Mouse (Mus musculus) adrenal gland, postnatal 4 days (tissue): ENCODE data around the gene Prpf40a. TPM values are rescaled to one million over a fixed set of nuclear protein-coding genes. Genes with fewer than 3 reads are reported as not detected.
A peak's percentile ranks its signal among the peaks of the same experiment; 100 is the strongest.

ENCODE experiments used
- DNase-seq, 2 experiments: peaks; one replicate each; pipeline ENCODE4 v3.0.0; 2021 to 2022; ENCODE audit warnings: low spot score in 2 of 2, mixed read lengths in 2 of 2
- long read RNA-seq, 2 experiments: library from polyadenylated mRNA; stranded (forward); transcript quantifications; one replicate each; pipeline ENCODE4 v2.0.0; 2021
- total RNA-seq, 2 experiments: library from RNA; stranded (reverse); gene quantifications; 2 replicates each; pipeline ENCODE4 v1.2.3; 2021

Prpf40a gene
- total RNA-seq: 100 to 1,000 TPM in 1 of 2 experiments, 10 to 100 TPM in 1; 89.8 to 102 TPM
- long read RNA-seq, experiment 1, partial matches to known transcripts: 5 of 6 reads
- long read RNA-seq, experiment 1, other reads (novel, unspliced or antisense): 1 of 6 reads
- long read RNA-seq, experiment 2, partial matches to known transcripts: 8 of 17 reads
- long read RNA-seq, experiment 2, other reads (novel, unspliced or antisense): 9 of 17 reads

- peak; percentile 99 for DNase-seq
Measured at GRCm38 (mm10) chr2:53190684-53191511, at the start of gene Prpf40a. Gene Prpf40a (minus strand): TSS chr2:53191284.

GRCm38 (mm10) chr2:53222242-53222641 is 31.2 kb upstream of the Prpf40a start:
- DNase-seq: no peak

- no peak for DNase-seq
Measured at GRCm38 (mm10) chr2:53213493-53213892, 22.4 kb upstream of the Prpf40a start.

- DNase-seq: no peak
Measured at GRCm38 (mm10) chr2:53206749-53207148, 15.7 kb upstream of the Prpf40a start.

- no peak for DNase-seq
Measured at GRCm38 (mm10) chr2:53204373-53205274, 13.5 kb upstream of the Prpf40a start.

- no peak for DNase-seq
Measured at GRCm38 (mm10) chr2:53200164-53200885, 9.2 kb upstream of the Prpf40a start.

- no peak for DNase-seq
Measured at GRCm38 (mm10) chr2:53199203-53199602, 8.1 kb upstream of the Prpf40a start.

GRCm38 (mm10) chr2:53196431-53196830 is 5.3 kb upstream of the Prpf40a start:
- no peak for DNase-seq

GRCm38 (mm10) chr2:53192386-53192785 is 1.3 kb upstream of the Prpf40a start:
- DNase-seq: no peak

GRCm38 (mm10) chr2:53191523-53192220 is 588 bp upstream of the Prpf40a start, which contains the start of gene Arl6ip6:
Gene Arl6ip6 (plus strand): TSS chr2:53191726.
- peak; percentile 98 to 100 for DNase-seq

- no peak for DNase-seq
Measured at GRCm38 (mm10) chr2:53189811-53190210, 1.3 kb downstream of the Prpf40a start.

GRCm38 (mm10) chr2:53179876-53180275 is 11.2 kb downstream of the Prpf40a start:
- no peak for DNase-seq

GRCm38 (mm10) chr2:53178966-53179365 is 12.1 kb downstream of the Prpf40a start:
- DNase-seq: no peak

- DNase-seq: no peak
Measured at GRCm38 (mm10) chr2:53173966-53174365, 17.1 kb downstream of the Prpf40a start.

- no peak for DNase-seq
Measured at GRCm38 (mm10) chr2:53146852-53147251, 44.2 kb downstream of the Prpf40a start.

GRCm38 (mm10) chr2:53131567-53131966 is 59.5 kb downstream of the Prpf40a start:
- DNase-seq: no peak

- DNase-seq: no peak
Measured at GRCm38 (mm10) chr2:53129070-53129469, 62.0 kb downstream of the Prpf40a start.

- DNase-seq: no peak
Measured at GRCm38 (mm10) chr2:53125998-53126397, 65.1 kb downstream of the Prpf40a start.

- no peak for DNase-seq
Measured at GRCm38 (mm10) chr2:53121797-53122196, 69.3 kb downstream of the Prpf40a start.

GRCm38 (mm10) chr2:53108547-53108946 is 82.5 kb downstream of the Prpf40a start:
- no peak for DNase-seq
